Mouse (Mus musculus) embryo, embryonic 11.5 days (tissue): ENCODE measurements around the gene Ccnd3.

Source experiments
- DNase-seq: peaks from one replicate; pipeline ENCODE4 v3.0.0-alpha.2; 2012; ENCODE audit warnings: low read depth, low spot score

Ccnd3 gene

DNA sequence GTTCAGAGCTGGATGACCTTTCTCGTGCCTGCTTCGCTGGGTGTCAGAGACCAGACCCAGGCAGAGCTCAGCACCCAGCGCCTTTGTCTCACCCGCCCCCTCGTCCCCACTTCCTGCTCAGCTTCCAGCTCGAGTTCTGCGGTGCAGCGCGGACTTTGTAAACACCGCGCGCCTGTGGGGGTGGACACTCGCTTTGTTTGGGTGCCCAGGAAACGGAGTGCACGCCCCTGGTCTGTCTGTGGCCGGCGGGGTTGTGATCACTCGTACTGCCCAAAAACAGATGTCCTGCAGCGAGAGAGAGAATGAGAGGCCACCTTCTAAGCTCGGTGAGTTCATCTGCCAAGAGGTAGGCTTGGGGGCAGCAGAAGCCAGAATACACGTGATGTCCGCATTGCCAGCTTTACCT is at the start of gene Ccnd3:
Gene Ccnd3, plus strand, starts transcription at position 111 of the 406 bp plus-strand sequence.
- no peak for DNase-seq

DNA sequence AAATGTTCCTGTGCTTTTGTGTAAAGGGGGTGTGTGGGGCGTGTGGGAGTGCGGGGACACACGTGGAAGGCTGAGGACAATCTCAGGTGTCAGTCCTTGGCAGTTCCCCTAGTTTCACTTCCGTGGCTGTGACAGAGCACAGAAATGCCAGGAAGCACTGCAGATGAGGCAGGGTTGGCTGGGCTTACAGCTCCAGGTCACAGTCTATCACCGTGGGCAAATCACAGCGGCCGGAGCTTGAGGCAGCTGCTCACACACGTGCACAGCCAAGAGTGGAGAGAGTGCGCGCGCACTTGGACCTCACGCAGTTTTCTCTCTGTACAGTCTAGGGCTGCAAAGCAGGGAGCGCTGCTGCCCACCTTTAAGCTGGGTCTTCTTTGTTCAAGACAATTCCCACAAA is 46.5 kb upstream of the Ccnd3 start:
- no peak for DNase-seq

DNA sequence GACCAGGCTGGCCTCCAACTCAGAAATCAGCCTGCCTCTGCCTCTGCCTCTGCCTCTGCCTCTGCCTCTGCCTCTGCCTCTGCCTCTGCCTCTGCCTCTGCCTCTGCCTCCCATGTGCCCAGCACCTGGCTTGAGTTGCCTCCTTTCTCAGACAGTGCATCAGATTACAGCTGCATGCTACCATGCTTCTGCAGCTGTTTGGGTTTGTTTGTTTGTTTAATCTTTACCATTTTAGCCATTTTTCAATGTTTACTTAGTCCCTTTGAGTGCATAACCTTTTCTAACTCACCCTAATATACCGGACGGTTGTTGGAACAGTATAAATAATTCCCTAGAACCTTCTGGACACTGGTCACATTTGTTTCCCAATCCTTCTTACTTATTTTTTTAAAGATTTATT is 45.9 kb upstream of the Ccnd3 start:
- DNase-seq: no peak

DNA sequence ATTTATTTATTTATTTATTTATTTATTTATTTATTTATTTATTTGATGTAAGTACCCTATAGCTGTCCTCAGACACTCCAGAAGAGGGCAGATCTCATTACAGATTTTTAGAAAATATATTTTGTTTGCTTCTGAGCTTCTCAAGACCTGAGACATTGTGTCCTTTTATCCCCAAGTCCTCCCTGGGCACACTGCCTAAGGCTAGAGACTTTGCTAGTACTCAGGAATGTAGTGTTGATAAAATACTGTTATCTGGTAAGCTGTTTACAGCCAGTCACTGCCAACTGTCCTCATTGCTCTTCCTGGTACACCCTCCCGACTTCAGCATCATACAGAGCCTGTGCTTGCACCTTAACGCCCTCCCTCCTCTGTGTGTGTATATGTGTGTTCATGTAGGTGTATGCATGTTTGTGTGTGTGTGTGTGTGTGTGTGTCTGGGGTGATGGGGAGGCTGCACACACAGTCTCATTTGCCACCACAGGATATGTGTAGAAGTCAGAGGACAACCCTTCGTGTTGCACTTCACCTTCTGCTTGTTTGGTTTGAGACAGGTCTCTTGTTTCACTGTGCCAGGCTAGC is 45.4 kb upstream of the Ccnd3 start:
- DNase-seq: no peak

DNA sequence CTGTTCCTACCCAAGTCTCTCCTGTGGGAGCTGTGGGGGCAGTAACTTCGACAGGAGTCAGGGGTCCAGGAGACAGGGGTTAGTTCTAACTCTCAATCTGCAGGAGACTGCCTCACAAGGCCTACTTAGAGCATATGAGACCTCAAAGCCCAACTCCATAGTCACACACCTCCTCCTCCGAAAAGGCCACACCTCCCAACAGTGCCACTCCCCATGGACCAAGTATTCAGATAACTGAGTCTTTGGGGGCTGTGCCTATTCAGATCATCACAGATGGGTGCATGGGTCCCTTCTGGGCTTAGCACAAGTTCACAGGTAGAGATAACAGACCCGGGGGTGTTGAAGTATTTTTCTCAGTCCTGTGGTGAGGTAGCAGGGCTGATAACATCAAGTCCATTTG is 43.2 kb upstream of the Ccnd3 start:
- DNase-seq: no peak

DNA sequence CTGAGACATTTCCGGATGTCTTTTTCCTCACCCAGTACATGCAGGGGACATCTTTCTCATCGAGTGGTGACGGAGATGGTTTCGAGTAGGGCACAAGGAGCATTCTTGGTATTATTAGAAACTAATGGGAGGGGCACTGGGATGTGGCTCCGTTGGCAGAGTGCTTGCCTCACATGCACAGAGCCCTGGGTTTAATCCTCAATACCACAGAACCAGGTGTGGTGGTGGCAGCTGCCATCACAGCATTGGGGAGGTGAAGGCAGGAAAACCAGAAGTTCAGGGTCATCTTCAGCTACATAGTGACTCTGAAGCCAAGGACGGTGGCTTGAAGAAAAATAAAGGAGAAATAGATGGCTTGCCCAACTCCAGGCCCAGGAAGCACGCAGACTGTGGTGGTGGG is 42.6 kb upstream of the Ccnd3 start:
- DNase-seq: no peak

DNA sequence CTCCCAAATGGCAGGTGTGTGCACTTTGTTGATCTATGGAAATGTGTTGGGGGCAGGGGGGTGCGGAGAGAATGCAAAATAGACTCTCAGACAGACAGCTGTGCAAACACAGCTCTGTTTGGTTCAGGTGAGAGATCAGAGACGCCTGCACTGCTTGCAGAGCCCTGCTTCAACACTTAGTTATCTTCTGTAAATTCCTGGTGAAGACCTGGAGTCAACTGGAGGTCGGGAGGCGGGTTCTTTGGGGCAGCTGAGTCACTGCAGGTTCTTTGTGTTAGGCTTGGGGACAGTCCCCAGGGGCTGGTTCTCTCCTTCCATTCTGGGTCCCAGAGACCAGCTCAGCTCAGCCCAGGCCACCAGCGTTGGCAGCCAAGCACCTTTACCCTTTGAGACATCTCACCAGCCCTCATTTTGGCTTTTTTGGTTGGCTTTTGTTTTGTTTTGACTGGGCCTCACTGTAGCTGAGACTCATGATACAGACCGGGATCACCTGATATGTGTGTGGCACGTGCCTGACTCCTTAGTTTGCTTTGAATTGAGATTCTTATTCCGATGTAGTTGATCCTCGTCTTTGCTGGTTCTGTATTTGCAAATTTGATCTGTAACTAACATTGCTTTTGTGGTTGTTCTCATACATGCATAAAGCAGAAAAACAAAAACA is 42.0 kb upstream of the Ccnd3 start:
- DNase-seq: no peak

DNA sequence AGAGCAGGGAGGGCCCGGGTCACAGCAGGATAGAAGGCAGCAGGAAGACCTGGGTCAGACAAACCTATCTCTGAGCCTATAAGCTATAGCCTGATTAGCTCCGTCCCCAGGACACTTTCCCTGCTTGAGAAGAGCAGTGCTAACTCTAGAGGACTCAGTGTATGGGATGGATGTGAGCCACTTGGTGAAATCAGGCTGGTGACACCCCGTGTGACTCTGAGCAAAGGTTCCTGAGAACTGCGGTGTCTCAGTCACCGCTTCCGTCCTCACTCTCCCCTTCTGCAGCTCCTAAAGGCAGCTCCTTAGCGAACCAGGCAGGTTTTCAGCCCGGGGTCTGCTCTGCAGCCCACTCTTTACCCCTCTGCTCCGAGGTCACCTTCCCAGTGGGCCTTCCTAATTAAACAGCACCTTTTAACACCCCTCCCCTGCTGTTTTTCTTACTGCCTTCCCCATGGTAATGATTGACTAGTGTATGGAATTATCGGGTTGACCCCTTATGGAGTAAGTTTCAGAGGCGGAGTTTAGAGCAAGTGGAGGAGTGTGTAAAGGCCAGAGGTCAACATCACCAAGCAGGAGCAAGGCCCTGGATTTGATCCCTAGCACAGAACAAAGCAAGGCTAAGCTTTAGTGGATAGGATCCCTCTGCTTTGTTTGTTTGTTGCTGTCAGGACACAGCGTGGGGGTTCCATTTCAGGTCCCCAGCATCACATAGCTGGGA is 40.4 kb upstream of the Ccnd3 start:
- DNase-seq: no peak

DNA sequence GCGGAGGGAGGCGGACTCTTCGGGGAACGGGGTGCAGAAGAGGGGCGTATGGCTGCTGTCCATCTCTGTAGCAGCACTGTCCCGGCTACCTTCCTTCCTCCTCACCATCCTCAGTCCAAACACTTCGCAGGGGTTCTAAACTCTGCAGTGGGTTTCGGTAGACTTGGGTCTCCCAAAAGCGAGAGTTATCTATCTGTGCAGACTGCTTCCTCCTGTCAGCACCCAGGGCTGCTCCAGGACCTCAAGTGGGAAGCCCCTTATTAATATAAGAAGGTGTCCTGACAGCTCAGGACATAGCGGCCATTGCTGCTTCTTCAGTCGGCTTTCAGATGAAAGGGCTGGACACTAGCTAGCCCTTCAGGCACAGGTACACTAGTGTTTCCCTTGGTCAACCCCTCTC is 39.8 kb upstream of the Ccnd3 start:
- no peak for DNase-seq

DNA sequence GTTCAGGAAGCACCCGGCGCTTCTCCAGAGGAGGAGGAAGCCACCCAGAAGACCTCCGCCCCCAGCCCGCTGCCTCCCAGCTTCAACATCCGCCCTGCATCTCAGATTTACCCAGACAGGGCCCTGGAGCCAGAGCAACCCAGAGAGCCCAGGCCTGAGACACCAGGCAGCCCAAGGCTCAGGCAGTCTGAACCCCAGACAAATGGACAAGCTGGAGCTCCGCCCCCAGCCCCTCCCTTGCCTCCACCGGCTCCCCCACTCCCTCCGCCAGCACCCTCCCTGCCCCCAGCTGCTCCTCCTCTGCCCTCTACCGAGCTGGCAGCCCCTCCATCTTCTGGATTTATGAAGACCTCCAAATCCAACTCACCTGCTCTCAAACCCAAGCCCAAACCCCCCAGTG is 38.6 kb upstream of the Ccnd3 start:
- no peak for DNase-seq

DNA sequence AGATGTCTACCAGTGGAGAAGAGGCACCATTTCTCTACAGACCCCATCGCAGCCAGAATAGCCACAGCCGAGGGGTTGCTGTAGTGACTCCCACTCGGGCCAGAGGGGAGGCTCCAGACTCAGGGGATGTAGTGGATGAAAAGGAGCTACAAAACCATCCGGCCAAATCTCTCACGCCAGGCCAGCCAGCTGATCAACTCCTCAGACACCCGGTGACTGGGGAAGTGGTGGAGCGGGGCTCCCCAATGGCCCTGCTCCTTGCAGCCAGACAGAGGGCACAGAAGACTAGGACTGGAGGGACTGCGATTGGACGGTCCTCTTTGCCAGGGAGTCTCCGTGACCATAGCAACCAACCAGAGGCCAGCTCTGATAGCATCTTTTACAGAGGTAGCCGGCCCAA is 37.2 kb upstream of the Ccnd3 start:
- DNase-seq: no peak

DNA sequence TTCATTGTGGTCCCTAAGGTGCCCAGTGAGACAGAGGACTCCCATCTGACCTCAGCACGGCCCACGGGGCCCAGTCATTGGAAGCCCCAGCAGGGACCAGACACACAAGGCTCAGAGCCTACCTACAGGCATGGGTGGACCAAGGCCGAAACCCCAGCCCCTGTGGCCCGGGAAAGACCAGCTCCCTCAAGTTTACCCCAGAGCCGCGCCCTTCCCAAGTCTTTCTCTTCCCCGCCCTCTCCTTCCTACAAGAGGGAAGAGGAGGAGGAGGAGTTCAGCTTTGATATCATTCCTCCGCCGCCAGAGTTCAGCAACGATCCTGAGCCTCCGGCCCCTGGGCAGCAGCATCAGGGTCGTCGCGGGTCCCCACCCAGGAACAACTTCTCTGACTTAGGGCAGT is 36.8 kb upstream of the Ccnd3 start:
- no peak for DNase-seq

DNA sequence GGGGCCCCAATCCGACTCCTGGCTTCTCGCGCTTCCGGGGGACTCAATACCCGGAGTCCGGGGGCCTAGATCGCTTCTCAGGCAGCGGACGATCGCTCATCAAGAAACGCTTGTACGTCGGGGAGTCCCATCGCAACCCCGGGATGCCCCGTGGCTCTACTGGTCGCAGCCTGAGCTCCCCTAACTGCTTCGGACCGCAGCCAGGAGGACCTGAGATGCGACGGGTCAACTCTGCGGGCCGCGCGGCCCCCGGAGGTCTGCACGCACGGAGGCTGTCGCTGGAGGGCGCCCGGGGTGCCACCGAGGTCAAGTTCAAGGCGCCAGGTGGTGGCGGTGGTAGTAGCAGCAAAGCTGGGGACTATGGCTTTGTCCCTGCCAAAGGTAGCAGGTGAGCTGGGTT is 36.4 kb upstream of the Ccnd3 start:
- no peak for DNase-seq

DNA sequence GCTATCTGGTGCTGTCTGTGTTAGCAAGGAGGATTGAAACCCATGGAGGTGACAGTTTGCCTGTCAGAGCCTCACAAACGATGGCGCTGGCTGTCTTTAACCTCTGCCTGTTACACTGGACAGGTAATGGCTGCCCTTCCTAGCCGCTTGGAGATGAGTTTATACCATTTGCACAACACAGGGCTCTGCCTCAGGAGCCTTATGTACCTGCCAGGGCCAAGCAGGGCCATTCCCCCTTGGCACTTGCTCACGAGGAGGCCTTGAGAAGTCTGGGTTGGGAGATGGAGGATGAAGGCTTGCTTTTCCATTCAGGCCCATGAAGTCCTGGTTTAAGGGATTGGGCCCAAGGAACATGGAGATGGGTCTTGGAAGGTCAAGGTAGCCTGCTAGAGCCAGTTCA is 35.2 kb upstream of the Ccnd3 start:
- no peak for DNase-seq

DNA sequence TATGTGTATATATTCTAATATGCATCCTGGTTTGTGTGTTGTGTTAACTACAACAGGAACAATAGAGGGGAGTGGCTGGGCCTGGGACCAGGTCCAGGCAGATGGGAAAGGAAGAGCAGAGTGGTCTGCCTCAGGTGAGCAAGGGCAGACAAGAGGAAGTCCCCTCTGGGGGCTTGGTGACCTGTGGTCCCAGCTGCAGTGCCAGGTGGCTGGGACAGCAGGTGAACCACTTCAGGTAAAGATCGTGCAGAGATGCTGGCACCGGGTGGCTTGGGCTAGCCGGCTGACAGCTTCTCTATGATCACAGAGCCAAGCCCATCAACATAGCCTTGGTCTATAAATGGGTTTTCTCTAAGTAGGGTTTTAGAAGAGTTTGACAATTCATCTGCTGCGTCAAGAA is 34.7 kb upstream of the Ccnd3 start:
- DNase-seq: no peak

DNA sequence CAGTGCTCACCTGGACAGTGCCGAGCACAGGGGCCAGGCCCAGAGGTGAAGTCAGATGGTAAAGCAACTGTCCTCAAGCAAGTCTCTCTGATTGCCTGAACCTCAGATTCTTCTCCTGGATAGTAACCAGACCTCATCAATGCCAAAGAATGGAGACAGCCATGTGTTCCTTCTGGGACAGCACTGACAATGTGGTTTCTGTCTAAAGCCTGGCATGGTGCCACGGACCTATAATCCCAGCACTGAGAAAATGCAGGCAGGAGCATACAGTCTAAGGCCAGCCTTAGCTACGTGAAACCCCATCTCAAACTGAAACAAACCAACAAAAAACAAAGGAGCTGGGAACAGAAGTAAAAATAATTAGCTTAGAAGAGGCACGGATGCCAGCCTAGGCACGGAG is 34.2 kb upstream of the Ccnd3 start:
- no peak for DNase-seq

DNA sequence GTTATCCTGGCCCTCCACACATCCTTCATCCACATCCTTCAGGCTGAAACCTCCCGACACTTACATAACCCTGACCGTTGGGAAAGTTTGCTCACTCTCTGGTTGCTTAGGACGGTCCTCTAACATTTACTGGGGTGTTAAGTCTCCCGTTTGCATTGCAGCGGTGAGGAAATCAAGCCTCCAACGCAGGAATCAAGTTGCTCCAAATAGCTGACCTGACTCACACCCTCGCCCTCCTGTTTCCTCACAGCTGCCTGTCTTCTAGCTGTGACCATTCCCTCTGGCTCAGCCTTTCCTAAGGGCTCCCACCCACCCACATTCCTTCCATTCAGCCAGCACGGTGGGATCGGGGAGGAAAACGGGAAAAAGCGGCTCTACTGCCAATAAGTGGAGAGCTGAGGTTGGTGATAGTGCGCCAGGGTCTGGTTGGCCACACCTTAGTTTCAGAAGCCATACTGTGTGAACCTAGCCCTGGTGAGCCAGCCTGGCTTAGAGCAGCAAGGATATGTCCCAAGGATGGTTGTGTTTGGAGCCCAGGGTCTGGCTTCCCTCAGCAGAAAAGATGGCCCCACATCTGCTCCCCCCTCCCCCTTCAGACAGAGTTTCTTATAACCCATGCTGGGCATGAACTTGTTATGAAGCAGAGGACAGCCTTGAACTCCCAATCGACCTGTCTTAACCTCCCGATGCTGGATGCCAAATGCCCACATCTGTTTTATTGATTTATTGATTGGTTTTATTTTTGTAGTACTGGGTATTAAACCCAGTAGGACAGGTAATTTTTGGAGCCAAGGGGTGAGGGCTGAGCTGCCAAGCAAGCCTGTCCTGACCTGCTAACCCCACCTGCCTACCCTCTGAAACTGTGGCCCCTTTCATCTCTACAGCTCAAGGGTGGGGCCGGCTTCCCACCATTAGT is 32.2 kb upstream of the Ccnd3 start:
- no peak for DNase-seq

DNA sequence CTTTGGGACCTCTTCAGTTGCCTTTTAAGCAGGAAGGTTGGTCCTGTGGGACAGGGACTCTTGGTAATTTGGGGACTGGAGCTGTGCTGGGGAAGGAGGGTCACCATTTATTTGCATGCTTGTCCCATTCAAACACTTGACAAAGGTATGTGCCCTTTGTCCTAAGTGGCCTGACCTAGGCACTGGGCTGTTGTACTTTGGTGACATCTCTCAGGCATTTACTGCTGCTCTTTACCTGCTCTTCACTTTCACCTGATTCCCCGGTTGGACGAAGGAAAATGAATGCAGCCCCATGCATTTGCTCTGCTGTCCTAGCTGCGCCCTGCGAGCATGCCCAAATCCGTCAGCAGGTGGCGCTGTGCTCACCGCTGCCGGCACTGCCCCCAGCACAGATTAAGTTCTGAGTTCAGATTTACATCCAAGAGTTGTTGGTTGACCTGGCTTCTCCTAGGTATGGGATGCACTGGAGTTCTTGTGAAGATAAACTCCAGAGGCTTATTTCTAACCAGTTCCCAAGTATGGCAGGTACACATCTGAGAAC is 31.3 kb upstream of the Ccnd3 start:
- no peak for DNase-seq

DNA sequence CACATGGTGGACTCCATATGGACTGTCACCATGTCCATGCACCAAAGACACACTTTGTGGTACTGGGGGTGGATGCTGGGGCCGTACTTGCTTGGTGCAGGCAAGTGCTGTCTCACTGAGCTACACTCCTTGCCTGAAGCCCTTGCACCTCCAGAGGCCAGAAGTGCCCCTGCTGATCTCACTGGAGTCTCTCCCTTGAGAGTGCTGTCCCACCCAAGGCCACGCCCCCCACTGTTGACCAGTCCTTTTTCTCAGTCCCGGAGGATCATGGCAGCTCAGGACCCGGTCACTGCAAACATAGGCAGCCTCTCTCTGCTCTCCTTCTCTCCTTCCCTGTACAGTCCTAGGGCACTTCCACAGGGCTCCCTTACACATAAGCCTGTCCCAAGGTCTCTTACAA is 30.6 kb upstream of the Ccnd3 start:
- DNase-seq: no peak

DNA sequence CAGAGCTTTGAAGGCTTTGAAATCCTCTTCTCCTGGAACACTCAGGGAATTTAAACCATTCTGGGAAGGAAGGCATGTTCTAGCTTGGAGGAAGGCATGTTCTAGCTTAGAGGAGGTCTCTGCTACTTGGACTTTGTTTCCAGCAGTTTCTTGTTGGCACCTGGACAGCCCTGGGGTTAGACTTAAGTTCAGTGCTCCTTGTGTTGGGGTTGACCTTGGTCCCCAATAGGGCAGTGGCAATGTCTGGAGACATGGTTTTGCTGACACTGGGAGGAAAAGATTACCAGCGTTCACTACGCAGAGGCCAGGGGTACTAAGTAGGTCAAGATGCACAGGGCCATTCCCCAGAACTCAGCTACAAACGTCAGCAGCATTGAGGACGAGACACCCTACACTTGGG is 29.7 kb upstream of the Ccnd3 start:
- DNase-seq: no peak

DNA sequence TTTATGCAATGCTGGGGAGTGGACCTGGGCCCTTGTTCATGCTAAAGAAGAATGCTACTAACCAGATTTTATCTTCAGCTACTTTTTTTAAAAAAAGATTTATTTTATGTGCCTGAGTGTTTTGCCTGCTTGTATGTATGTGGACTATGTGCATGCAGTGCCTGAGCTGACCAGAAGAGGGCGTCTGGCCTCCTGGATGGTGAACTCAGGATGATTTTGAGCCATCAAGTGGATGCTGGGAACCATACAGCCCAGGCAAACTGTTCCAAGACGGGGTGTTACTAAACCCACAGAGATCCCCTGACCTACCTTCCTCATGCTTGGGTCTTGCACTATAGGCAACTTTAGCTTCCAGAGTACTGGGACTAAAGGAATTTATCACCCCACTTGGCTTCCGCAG is 29.1 kb upstream of the Ccnd3 start:
- DNase-seq: no peak

DNA sequence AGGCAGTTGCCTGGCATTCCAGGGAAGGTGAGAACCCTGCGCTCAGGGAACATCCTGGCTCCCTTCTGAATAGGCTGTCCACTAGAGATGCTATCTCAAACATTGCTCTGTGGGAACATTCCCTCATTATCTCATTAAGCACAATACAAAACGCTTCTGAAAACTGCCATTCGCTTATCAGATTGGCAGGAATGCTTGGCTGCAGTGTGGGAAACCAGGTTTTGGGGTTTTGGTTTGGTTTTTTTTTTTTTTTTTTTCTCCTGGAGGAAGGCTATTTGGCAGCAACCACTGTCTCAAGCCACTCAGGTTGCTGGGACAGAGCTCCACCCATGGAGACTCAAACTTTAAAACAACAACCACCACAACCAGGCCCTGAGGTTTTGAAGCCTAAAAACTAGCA is 25.0 kb upstream of the Ccnd3 start:
- no peak for DNase-seq
